Mouse (Mus musculus) bone marrow, adult 2 months (tissue): ENCODE measurements around the gene Shisa5.

ENCODE experiments used
- CTCF ChIP-seq: fragments of 200-500 bp; IDR thresholded peaks from 2 replicates; pipeline ENCODE4 v1.5.1; 2011; ENCODE audit warnings: low read length, control low read depth; ENCODE audit not compliant: control insufficient read depth, insufficient read depth
- POLR2A ChIP-seq: fragments of 200-500 bp; IDR thresholded peaks from 2 replicates; pipeline ENCODE4 v1.6.1; 2011; ENCODE audit warnings: low read depth, mild to moderate bottlenecking, control low read depth, low read length, borderline replicate concordance; ENCODE audit not compliant: control insufficient read depth

- TF ChIP-seq CTCF, result no peak
- TF ChIP-seq POLR2A, result no peak
Observed at GRCm38 (mm10) chr9:109098969-109099368, 60.6 kb downstream of the Shisa5 start.
